Mouse (Mus musculus): Measurements from ENCODE around the gene AC124108.1. TPM values are rescaled to one million over a fixed set of nuclear protein-coding genes. Genes with fewer than 3 reads are reported as not detected.
A peak's percentile ranks its signal among the peaks of the same experiment; 100 is the strongest.

The AC124108.1 gene
- total and polyA plus RNA-seq, 2 experiments from 2014 or later: 0.54 to 3.9 TPM

- ATAC-seq (ENCODE audit: low FRiP score) (no peak), DNase-seq (ENCODE audit: low spot score) (peak; percentile 48)
Observed at GRCm38 (mm10) chr1:132233566-132233965, 42.3 kb downstream of the AC124108.1 start.

GRCm38 (mm10) chr1:132234757-132235273, 43.6 kb downstream of the AC124108.1 start:
- Histone ChIP-seq H3K27me3 (ENCODE audit: insufficient read depth, low read length) (no peaks in the 10 kb centered on the region), H3K9me3 (ENCODE audit: low read length) (no peaks in the 10 kb centered on the region), H3K4me2 (ENCODE audit: low read depth, low read length, poor library complexity, severe bottlenecking) (no peak overlapping the region), H3K9ac (replicated peaks; ENCODE audit: low read length, poor library complexity, severe bottlenecking) (no peak overlapping the region), H3K27ac (ENCODE audit: low read depth, low read length) (no peak overlapping the region), H3K4me1 (ENCODE audit: insufficient read depth, low read length) (no peaks in the 10 kb centered on the region), H3K36me3 (ENCODE audit: insufficient read depth, low read length) (no peaks in the 10 kb centered on the region), H3K4me3 (ENCODE audit: low read depth, low read length) (no peak overlapping the region)
- DNase-seq (ENCODE audit: low spot score) (no peak), ATAC-seq (ENCODE audit: low FRiP score) (no peak)
- TF ChIP-seq CTCF (IDR thresholded peaks at IDR 0.05): no peak
- WGBS: 64% methylated on average over 9 of the region's 9 CpGs

More at GRCm38 (mm10) chr1:132233566-132233965, 42.3 kb downstream of the AC124108.1 start:
- H3K36me3 ChIP-seq (ENCODE audit: insufficient read depth, low read length): no peaks in the 10 kb centered on the region; the same call in 1 of the 2 replicates
- peak; percentile 62 for TF ChIP-seq CTCF (IDR thresholded peaks at IDR 0.05)
- H3K9ac ChIP-seq (replicated peaks; ENCODE audit: low read length, poor library complexity, severe bottlenecking): no peak overlapping the region
- no peak overlapping the region for H3K27ac ChIP-seq (ENCODE audit: low read depth, low read length)
- H3K4me2 ChIP-seq (ENCODE audit: low read depth, low read length, poor library complexity, severe bottlenecking): no peak overlapping the region
- no peaks in the 10 kb centered on the region for H3K9me3 ChIP-seq (ENCODE audit: low read length)
- 29% methylated on average over 12 of the region's 12 CpGs for WGBS
- no peaks in the 10 kb centered on the region for H3K27me3 ChIP-seq (ENCODE audit: insufficient read depth, low read length)
- H3K4me3 ChIP-seq (ENCODE audit: low read depth, low read length): no peak overlapping the region
- no peaks in the 10 kb centered on the region for H3K4me1 ChIP-seq (ENCODE audit: insufficient read depth, low read length)

- H3K36me3 ChIP-seq (ENCODE audit: insufficient read depth, low read length): no peaks in the 10 kb centered on the region
- H3K9me3 ChIP-seq (ENCODE audit: low read length): no peaks in the 10 kb centered on the region
- 24% methylated on average over 6 of the region's 6 CpGs for WGBS
- DNase-seq (ENCODE audit: low spot score) (peak; percentile 67), ATAC-seq (ENCODE audit: low FRiP score) (no peak)
- H3K4me2 ChIP-seq (ENCODE audit: low read depth, low read length, poor library complexity, severe bottlenecking): no peak overlapping the region
- no peak overlapping the region for H3K27ac ChIP-seq (ENCODE audit: low read depth, low read length)
- no peaks in the 10 kb centered on the region for H3K27me3 ChIP-seq (ENCODE audit: insufficient read depth, low read length)
- H3K4me1 ChIP-seq (ENCODE audit: insufficient read depth, low read length): no peaks in the 10 kb centered on the region
- peak; percentile 96 for TF ChIP-seq CTCF (IDR thresholded peaks at IDR 0.05)
- H3K4me3 ChIP-seq (ENCODE audit: low read depth, low read length): no peak overlapping the region
- no peak overlapping the region for H3K9ac ChIP-seq (replicated peaks; ENCODE audit: low read length, poor library complexity, severe bottlenecking)
Observed at GRCm38 (mm10) chr1:132237585-132238159, 46.4 kb downstream of the AC124108.1 start.

GRCm38 (mm10) chr1:132245010-132245409, 53.8 kb downstream of the AC124108.1 start:
- no peak overlapping the region for H3K4me2 ChIP-seq (ENCODE audit: low read depth, low read length, poor library complexity, severe bottlenecking)
- no peaks in the 10 kb centered on the region for H3K27me3 ChIP-seq (ENCODE audit: insufficient read depth, low read length)
- ATAC-seq (ENCODE audit: low FRiP score) (no peak), DNase-seq (ENCODE audit: low spot score) (no peak)
- no peak for TF ChIP-seq CTCF (IDR thresholded peaks at IDR 0.05)
- H3K4me1 ChIP-seq (ENCODE audit: insufficient read depth, low read length): no peaks in the 10 kb centered on the region
- H3K9me3 ChIP-seq (ENCODE audit: low read length): no peaks in the 10 kb centered on the region
- WGBS: 70% methylated on average over 5 of the region's 5 CpGs
- H3K27ac ChIP-seq (ENCODE audit: low read depth, low read length): no peak overlapping the region
- H3K36me3 ChIP-seq (ENCODE audit: insufficient read depth, low read length): no peaks in the 10 kb centered on the region
- no peak overlapping the region for H3K4me3 ChIP-seq (ENCODE audit: low read depth, low read length)
- no peak overlapping the region for H3K9ac ChIP-seq (replicated peaks; ENCODE audit: low read length, poor library complexity, severe bottlenecking)

GRCm38 (mm10) chr1:132246137-132246536, 54.9 kb downstream of the AC124108.1 start:
- H3K4me3 ChIP-seq (ENCODE audit: low read depth, low read length): no peak overlapping the region
- TF ChIP-seq CTCF (IDR thresholded peaks at IDR 0.05): no peak
- no peak for ATAC-seq (ENCODE audit: low FRiP score)
- no peaks in the 10 kb centered on the region for H3K9me3 ChIP-seq (ENCODE audit: low read length)
- no peak overlapping the region for H3K9ac ChIP-seq (replicated peaks; ENCODE audit: low read length, poor library complexity, severe bottlenecking)
- 64% methylated on average over 6 of the region's 6 CpGs for WGBS
- no peaks in the 10 kb centered on the region for H3K27me3 ChIP-seq (ENCODE audit: insufficient read depth, low read length)
- no peaks in the 10 kb centered on the region for H3K36me3 ChIP-seq (ENCODE audit: insufficient read depth, low read length)
- no peak overlapping the region for H3K27ac ChIP-seq (ENCODE audit: low read depth, low read length)
- H3K4me1 ChIP-seq (ENCODE audit: insufficient read depth, low read length): no peaks in the 10 kb centered on the region
- no peak for DNase-seq (ENCODE audit: low spot score)
- no peak overlapping the region for H3K4me2 ChIP-seq (ENCODE audit: low read depth, low read length, poor library complexity, severe bottlenecking)

- no peaks in the 10 kb centered on the region for H3K4me1 ChIP-seq (ENCODE audit: insufficient read depth, low read length)
- no peak for DNase-seq (ENCODE audit: low spot score)
- ATAC-seq (ENCODE audit: low FRiP score): no peak
- no peaks in the 10 kb centered on the region for H3K27me3 ChIP-seq (ENCODE audit: insufficient read depth, low read length)
- no peaks in the 10 kb centered on the region for H3K36me3 ChIP-seq (ENCODE audit: insufficient read depth, low read length)
- H3K4me2 ChIP-seq (ENCODE audit: low read depth, low read length, poor library complexity, severe bottlenecking): no peak overlapping the region
- H3K4me3 ChIP-seq (ENCODE audit: low read depth, low read length): no peak overlapping the region
- no peak overlapping the region for H3K27ac ChIP-seq (ENCODE audit: low read depth, low read length)
- 87% methylated on average over 4 of the region's 4 CpGs for WGBS
- H3K9me3 ChIP-seq (ENCODE audit: low read length): no peaks in the 10 kb centered on the region
- no peak overlapping the region for H3K9ac ChIP-seq (replicated peaks; ENCODE audit: low read length, poor library complexity, severe bottlenecking)
- TF ChIP-seq CTCF (IDR thresholded peaks at IDR 0.05): no peak
Observed at GRCm38 (mm10) chr1:132246641-132247040, 55.4 kb downstream of the AC124108.1 start.

Measured in midbrain, postnatal 0 days (tissue).